Mouse (Mus musculus) heart, embryonic 16.5 days (tissue): ENCODE results near the gene Carnmt1. TPM values are rescaled to one million over a fixed set of nuclear protein-coding genes. Genes with fewer than 3 reads are reported as not detected.

ENCODE experiments used
- ATAC-seq: fragments of 200-750 bp; cut with Nextera tagmentation; replicated peaks from 2 replicates; pipeline ENCODE4 v1.8.0; 2017; ENCODE audit warnings: moderate number of reproducible peaks; ENCODE audit not compliant: insufficient read depth, low FRiP score; ENCODE audit errors: extremely low read depth
- H3K27ac ChIP-seq: fragments of 300-500 bp; sonication (generic); 2 replicates; pipeline ENCODE4 v1.5.1; 2014; ENCODE audit warnings: mild to moderate bottlenecking, low read length, control low read depth, moderate library complexity
- H3K27me3 ChIP-seq: fragments of 300-500 bp; sonication (generic); 2 replicates; pipeline ENCODE4 v1.6.1; 2014; ENCODE audit warnings: low read length, mixed read lengths; ENCODE audit not compliant: control insufficient read depth, insufficient read depth
- H3K36me3 ChIP-seq: fragments of 300-500 bp; sonication (generic); 2 replicates; pipeline ENCODE4 v1.6.1; 2014; ENCODE audit not compliant: control insufficient read depth, insufficient read depth
- H3K4me1 ChIP-seq: fragments of 300-500 bp; sonication (generic); 2 replicates; pipeline ENCODE4 v1.6.1; 2014; ENCODE audit warnings: low read length, mixed read lengths; ENCODE audit not compliant: control insufficient read depth, insufficient read depth
- H3K4me2 ChIP-seq: fragments of 300-500 bp; sonication (generic); 2 replicates; pipeline ENCODE4 v1.6.1; 2014; ENCODE audit warnings: low read depth, mild to moderate bottlenecking, control low read depth, low read length
- H3K4me3 ChIP-seq: fragments of 300-500 bp; sonication (generic); 2 replicates; pipeline ENCODE4 v1.5.1; 2014; ENCODE audit warnings: mild to moderate bottlenecking, control low read depth, low read length
- H3K9ac ChIP-seq: fragments of 300-500 bp; sonication (generic); 2 replicates; pipeline ENCODE4 v1.6.1; 2014; ENCODE audit warnings: low read length, control low read depth
- H3K9me3 ChIP-seq: fragments of 300-500 bp; sonication (generic); replicated peaks from 2 replicates; pipeline ENCODE4 v1.6.1; 2016; ENCODE audit warnings: low read length; ENCODE audit not compliant: control insufficient read depth
- WGBS: fragments of 180-500 bp; shearing (Covaris S2); extraction: QIAGEN DNeasy Blood & Tissue Kit; methylation state at CpG from one replicate; pipeline ENCODE4 v1.1.7; 2014; 5-methylcytosine and 5-hydroxymethylcytosine counted together
- polyA plus RNA-seq: library from polyadenylated mRNA; unstranded; fragments of >200 nt; fragmentation: Nextera tagmentation; extraction: Ambion mirVana; gene quantifications from 2 replicates; pipeline ENCODE4 v1.2.1, GENCODE M21; 2015

Gene Carnmt1
- polyA plus RNA-seq, 1 experiment from 2014 or later, result 23.3 TPM

- 81% methylated on average over 5 of the region's 5 CpGs for WGBS
Measured at GRCm38 (mm10) chr19:18746576-18747340, 76.2 kb downstream of the Carnmt1 start.

GRCm38 (mm10) chr19:18747379-18747778, 76.8 kb downstream of the Carnmt1 start:
- no peak overlapping the region for H3K27ac ChIP-seq
- H3K4me2 ChIP-seq, result no peak overlapping the region
- H3K9ac ChIP-seq, result no peak overlapping the region
- H3K4me3 ChIP-seq, result no peak overlapping the region
- no peaks in the 10 kb centered on the region for H3K4me1 ChIP-seq
- 89% methylated on average over 4 of the region's 4 CpGs for WGBS
- no peak for ATAC-seq
- H3K9me3 ChIP-seq, result no peaks in the 10 kb centered on the region
- no peaks in the 10 kb centered on the region for H3K36me3 ChIP-seq
- peaks cover 3% of the 10 kb centered on the region; the same call in 1 of the 2 replicates for H3K27me3 ChIP-seq

More at GRCm38 (mm10) chr19:18746576-18747340, 76.2 kb downstream of the Carnmt1 start:
- no peak overlapping the region for H3K4me3 ChIP-seq
- H3K4me2 ChIP-seq, result no peak overlapping the region
- H3K9ac ChIP-seq, result no peak overlapping the region
- H3K27ac ChIP-seq, result no peak overlapping the region
- H3K36me3 ChIP-seq, result no peaks in the 10 kb centered on the region
- H3K9me3 ChIP-seq, result no peaks in the 10 kb centered on the region
- H3K27me3 ChIP-seq, result peaks cover 3% of the 10 kb centered on the region; the same call in 1 of the 2 replicates
- H3K4me1 ChIP-seq, result no peaks in the 10 kb centered on the region
- ATAC-seq, result no peak

GRCm38 (mm10) chr19:18749598-18750339, 79.2 kb downstream of the Carnmt1 start, which contains the start of gene Trpm6:
TSS of gene Trpm6 (plus strand) at chr19:18749983.
- Histone ChIP-seq H3K27ac (no peak within 1 kb of the TSS), H3K9me3 (no peaks in the 10 kb centered on the region), H3K36me3 (no peaks in the 10 kb centered on the region), H3K4me1 (no peaks in the 10 kb centered on the region), H3K9ac (peak within 1 kb of the TSS; percentile 62), H3K4me3 (peak within 1 kb of the TSS; percentile 55), H3K4me2 (peak within 1 kb of the TSS; percentile 85), H3K27me3 (peaks cover 3% of the 10 kb centered on the region; the same call in 1 of the 2 replicates)
- ATAC-seq, result no peak; the same call in 1 of the 2 replicates
- WGBS, result 4% methylated on average over 41 of the region's 41 CpGs

Other genes starting within 250 kb of the Carnmt1 start
- gene Ostf1, start 38.9 kb upstream of the Carnmt1 start, polyA plus RNA-seq, result 89.5 and 94.1 TPM in 2 replicates
- 8.0 and 8.3 TPM in 2 replicates for gene Nmrk1, start 38.8 kb upstream of the Carnmt1 start, polyA plus RNA-seq
- gene D030056L22Rik, start 42.4 kb downstream of the Carnmt1 start, polyA plus RNA-seq, result 26.8 and 27.9 TPM in 2 replicates
- gene Trpm6, start 79.2 kb downstream of the Carnmt1 start, polyA plus RNA-seq, result 0.35 and 0.43 TPM in 2 replicates